Mouse (Mus musculus) embryonic facial prominence, embryonic 15.5 days (tissue): ENCODE measurements around the gene Hist1h4b. TPM values are rescaled to one million over a fixed set of nuclear protein-coding genes. Genes with fewer than 3 reads are reported as not detected.
"Not testable (repeated sequence)": the region's sequence is repeated elsewhere in the genome, so short reads cannot be mapped to it uniquely, and the experiment has no call there.

ENCODE experiments used
- ATAC-seq: fragments of 200-750 bp; cut with Nextera tagmentation; 2 replicates; pipeline ENCODE4 v1.8.0; 2017; ENCODE audit warnings: low read depth, moderate TSS enrichment; ENCODE audit not compliant: insufficient number of reproducible peaks, low FRiP score, low TSS enrichment
- H3K27ac ChIP-seq: fragments of 300-500 bp; sonication (generic); replicated peaks from 2 replicates; pipeline ENCODE4 v1.5.1; 2015; ENCODE audit warnings: mild to moderate bottlenecking, inconsistent platforms
- H3K27me3 ChIP-seq: fragments of 300-500 bp; sonication (generic); 2 replicates; pipeline ENCODE4 v1.6.1; 2015; ENCODE audit warnings: inconsistent platforms
- H3K36me3 ChIP-seq: fragments of 300-500 bp; sonication (generic); 2 replicates; pipeline ENCODE4 v1.6.1; 2015; ENCODE audit warnings: mild to moderate bottlenecking, inconsistent platforms
- H3K4me1 ChIP-seq: fragments of 300-500 bp; sonication (generic); 2 replicates; pipeline ENCODE4 v1.6.1; 2015; ENCODE audit warnings: inconsistent platforms
- H3K4me2 ChIP-seq: fragments of 300-500 bp; sonication (generic); replicated peaks from 2 replicates; pipeline ENCODE4 v1.6.1; 2015; ENCODE audit warnings: mild to moderate bottlenecking, inconsistent platforms
- H3K4me3 ChIP-seq: fragments of 300-500 bp; sonication (generic); replicated peaks from 2 replicates; pipeline ENCODE4 v1.5.1; 2015; ENCODE audit warnings: mild to moderate bottlenecking, inconsistent platforms
- H3K9ac ChIP-seq: fragments of 300-500 bp; sonication (generic); 2 replicates; pipeline ENCODE4 v1.6.1; 2015; ENCODE audit warnings: inconsistent platforms
- H3K9me3 ChIP-seq: fragments of 300-500 bp; sonication (generic); replicated peaks from 2 replicates; pipeline ENCODE4 v1.6.1; 2016; ENCODE audit warnings: inconsistent platforms
- WGBS: fragments of 180-500 bp; shearing (Covaris S2); methylation state at CpG from one replicate; pipeline ENCODE4 v1.1.7; 2015; 5-methylcytosine and 5-hydroxymethylcytosine counted together
- polyA plus RNA-seq: library from polyadenylated mRNA; unstranded; fragments of >200 nt; fragmentation: Nextera tagmentation; extraction: Ambion mirVana; gene quantifications from 2 replicates; pipeline ENCODE4 v1.2.1, GENCODE M21; 2015

The Hist1h4b gene
- polyA plus RNA-seq, 1 experiment from 2014 or later = 2.6 TPM

DNA sequence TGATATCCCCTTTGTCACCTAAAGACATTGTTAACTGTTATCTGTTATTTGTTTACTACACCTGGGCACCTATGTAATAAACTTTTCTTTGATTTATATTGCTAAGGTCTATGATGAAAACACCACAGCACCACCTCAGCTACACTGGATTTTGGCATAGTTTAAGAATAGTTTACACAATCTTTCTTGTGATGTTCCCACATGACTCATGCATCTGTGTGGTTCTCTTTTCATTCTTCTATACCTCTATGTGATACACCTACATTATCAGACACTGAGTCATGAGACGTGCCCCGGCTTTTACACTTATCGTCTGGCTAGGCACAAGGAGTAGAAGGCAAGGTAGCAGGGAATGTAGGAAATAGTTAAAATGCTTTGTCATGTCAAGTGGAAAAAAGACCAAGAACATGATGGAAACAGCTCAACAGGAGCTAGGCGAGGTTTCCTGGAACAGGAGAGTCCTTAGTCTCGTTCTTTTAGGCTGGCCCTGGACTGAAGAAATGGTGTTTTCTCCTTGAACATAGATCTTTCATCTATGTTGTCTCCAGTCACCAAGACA is 7.2 kb upstream of the Hist1h4b start:
- no peaks in the 10 kb centered on the region for H3K27me3 ChIP-seq
- no peaks in the 10 kb centered on the region for H3K36me3 ChIP-seq
- H3K4me2 ChIP-seq = no peak overlapping the region
- H3K9ac ChIP-seq = no peak overlapping the region
- peak overlapping the region; percentile 90; the same call in 1 of the 2 replicates for H3K27ac ChIP-seq
- H3K4me1 ChIP-seq = peaks cover 23% of the 10 kb centered on the region
- H3K4me3 ChIP-seq = no peak overlapping the region
- WGBS = 89% methylated on average over 5 of the region's 5 CpGs
- no peak for ATAC-seq
- H3K9me3 ChIP-seq = no peaks in the 10 kb centered on the region

DNA sequence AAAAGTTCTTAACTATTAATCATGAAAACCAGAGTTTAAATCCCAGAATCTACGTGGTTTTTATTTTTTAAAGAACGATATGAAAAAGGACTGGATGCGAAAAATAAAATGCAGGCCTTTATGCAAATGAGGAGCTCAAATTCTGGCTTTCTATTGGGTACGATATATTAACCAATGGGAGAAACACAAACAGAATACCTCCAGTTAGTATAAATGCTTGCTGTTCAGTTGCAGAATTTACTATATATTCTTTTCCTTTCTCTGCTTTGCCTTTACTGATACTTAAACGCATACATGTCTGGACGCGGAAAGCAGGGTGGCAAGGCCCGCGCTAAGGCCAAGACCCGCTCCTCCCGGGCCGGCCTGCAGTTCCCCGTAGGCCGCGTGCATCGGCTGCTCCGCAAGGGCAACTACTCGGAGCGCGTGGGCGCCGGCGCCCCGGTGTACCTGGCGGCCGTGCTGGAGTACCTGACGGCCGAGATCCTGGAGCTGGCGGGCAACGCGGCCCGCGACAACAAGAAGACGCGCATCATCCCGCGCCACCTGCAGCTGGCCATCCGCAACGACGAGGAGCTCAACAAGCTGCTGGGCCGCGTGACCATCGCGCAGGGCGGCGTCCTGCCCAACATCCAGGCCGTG is 5.9 kb upstream of the Hist1h4b start, which contains the start of gene Hist1h2ab:
TSS of gene Hist1h2ab (plus strand) at position 288 of the 639 bp plus-strand sequence.
- ATAC-seq = peak; percentile 43; the same call in 1 of the 2 replicates

GRCm38 (mm10) chr13:23751478-23751956 is 5.3 kb upstream of the Hist1h4b start:
- Histone ChIP-seq H3K4me2 (peak overlapping the region; percentile 67), H3K36me3 (no peaks in the 10 kb centered on the region), H3K4me1 (peaks cover 23% of the 10 kb centered on the region), H3K4me3 (peak overlapping the region; percentile 45), H3K27me3 (no peaks in the 10 kb centered on the region), H3K27ac (peak overlapping the region; percentile 94), H3K9ac (no peak overlapping the region), H3K9me3 (no peaks in the 10 kb centered on the region)
- under 1% methylated on average over 11 of the region's 11 CpGs for WGBS
- no peak for ATAC-seq

More for the DNA sequence above, 5.9 kb upstream of the Hist1h4b start, which contains the start of gene Hist1h2ab:
- H3K9ac ChIP-seq, H3K36me3 ChIP-seq, H3K9me3 ChIP-seq, H3K27me3 ChIP-seq: not testable (repeated sequence)
- 1% methylated on average over 31 of the region's 47 CpGs for whole genome bisulfite sequencing
- Histone ChIP-seq H3K27ac (peak within 1 kb of the TSS; percentile 94), H3K4me1 (peaks cover 23% of the 10 kb centered on the region), H3K4me3 (peak within 1 kb of the TSS; percentile 45), H3K4me2 (peak within 1 kb of the TSS; percentile 67)

- Histone ChIP-seq H3K4me3 (peak within 1 kb of the TSS; percentile 45), H3K4me1 (peaks cover 20% of the 10 kb centered on the region), H3K27ac (peak within 1 kb of the TSS; percentile 94), H3K4me2 (peak within 1 kb of the TSS; percentile 67)
- ATAC-seq = peak; percentile 84
- not testable (repeated sequence) for H3K36me3 ChIP-seq, H3K27me3 ChIP-seq, H3K9me3 ChIP-seq, H3K9ac ChIP-seq
- under 1% methylated on average over 18 of the region's 47 CpGs for WGBS
These were observed 4.6 kb upstream of the Hist1h4b start, which contains the start of gene Hist1h3b for GRCm38 (mm10) chr13:23752067-23752741. TSS of gene Hist1h3b (plus strand) at chr13:23752267.

DNA sequence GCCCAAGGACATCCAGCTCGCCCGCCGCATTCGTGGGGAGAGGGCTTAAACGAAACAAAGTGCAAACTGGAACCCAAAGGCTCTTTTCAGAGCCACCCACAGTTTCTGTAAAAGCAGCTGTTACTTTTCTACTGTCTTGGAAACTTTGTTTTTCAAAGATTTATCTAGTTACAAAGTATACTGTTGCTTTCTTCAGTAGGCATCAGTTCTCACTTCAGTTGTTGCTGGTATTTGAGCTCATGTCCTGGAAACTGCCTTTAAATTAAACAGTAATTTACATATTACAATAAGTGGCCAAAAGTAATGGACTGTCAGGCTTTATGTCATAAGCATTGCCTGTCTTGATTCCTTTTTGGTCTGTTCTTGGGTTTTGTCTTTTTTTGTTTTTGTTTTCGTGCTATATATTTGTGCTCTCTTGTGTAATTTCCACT is 4.1 kb upstream of the Hist1h4b start:
- Histone ChIP-seq H3K9me3 (no peaks in the 10 kb centered on the region), H3K27me3 (no peaks in the 10 kb centered on the region), H3K9ac (no peak overlapping the region), H3K4me2 (peak overlapping the region; percentile 51), H3K4me1 (peaks cover 20% of the 10 kb centered on the region), H3K27ac (peak overlapping the region; percentile 40), H3K4me3 (peak overlapping the region; percentile 32), H3K36me3 (no peaks in the 10 kb centered on the region)
- 2% methylated on average over 6 of the region's 6 CpGs for WGBS
- no peak for ATAC-seq

DNA sequence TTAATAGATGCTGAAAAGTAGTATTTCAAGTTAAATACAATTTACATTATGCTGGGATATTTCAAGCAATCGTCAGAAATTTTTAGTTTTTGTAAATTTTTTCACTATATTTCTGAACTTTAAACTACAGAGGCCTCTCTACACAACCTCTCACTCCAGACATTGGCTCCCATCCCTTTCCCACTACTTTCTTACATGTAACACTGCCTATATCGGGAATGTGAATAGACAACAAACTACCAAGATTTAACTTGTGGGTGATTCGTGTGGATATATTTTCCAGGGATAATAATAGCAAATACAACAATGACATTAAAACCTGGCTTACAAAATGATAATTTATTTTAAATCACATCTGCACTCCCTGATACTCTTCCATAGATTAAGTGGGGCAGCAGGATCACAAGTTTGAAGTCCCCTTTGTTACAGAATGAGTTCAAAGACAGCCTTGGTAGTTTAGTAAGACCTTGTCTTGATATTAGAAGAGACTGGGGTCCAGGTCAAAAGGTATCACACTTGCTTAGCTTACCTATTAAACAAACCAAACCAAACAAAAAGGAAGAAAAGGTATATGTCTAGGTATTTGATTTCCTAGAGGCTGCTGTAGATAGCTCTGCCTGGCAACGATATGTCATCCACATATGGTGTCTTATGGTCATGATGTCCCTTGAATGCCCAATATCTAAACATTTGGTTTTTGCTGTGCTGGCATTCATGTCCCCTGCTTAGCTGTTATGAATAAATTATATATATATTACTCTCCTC is 3.3 kb upstream of the Hist1h4b start:
- Histone ChIP-seq H3K9ac (no peak overlapping the region), H3K9me3 (no peaks in the 10 kb centered on the region), H3K4me2 (peak overlapping the region; percentile 51; the same call in 1 of the 2 replicates), H3K27ac (peak overlapping the region; percentile 31; the same call in 1 of the 2 replicates), H3K4me1 (peaks cover 12% of the 10 kb centered on the region; the same call in 1 of the 2 replicates), H3K36me3 (no peaks in the 10 kb centered on the region), H3K4me3 (peak overlapping the region; percentile 32; the same call in 1 of the 2 replicates), H3K27me3 (no peaks in the 10 kb centered on the region)
- WGBS = 45% methylated on average over 4 of the region's 4 CpGs
- no peak for ATAC-seq

- Histone ChIP-seq H3K27me3 (no peaks in the 10 kb centered on the region), H3K4me1 (peaks cover 12% of the 10 kb centered on the region; the same call in 1 of the 2 replicates), H3K9ac (no peak overlapping the region), H3K27ac (no peak overlapping the region), H3K36me3 (no peaks in the 10 kb centered on the region), H3K9me3 (no peaks in the 10 kb centered on the region), H3K4me2 (no peak overlapping the region), H3K4me3 (no peak overlapping the region)
- ATAC-seq = no peak
These were observed 1.8 kb upstream of the Hist1h4b start for GRCm38 (mm10) chr13:23755000-23755399.

- 2% methylated on average over 16 of the region's 23 CpGs for WGBS
- no peaks in the 10 kb centered on the region for H3K36me3 ChIP-seq
These were observed 479 bp downstream of the Hist1h4b start for GRCm38 (mm10) chr13:23757211-23757773.

DNA sequence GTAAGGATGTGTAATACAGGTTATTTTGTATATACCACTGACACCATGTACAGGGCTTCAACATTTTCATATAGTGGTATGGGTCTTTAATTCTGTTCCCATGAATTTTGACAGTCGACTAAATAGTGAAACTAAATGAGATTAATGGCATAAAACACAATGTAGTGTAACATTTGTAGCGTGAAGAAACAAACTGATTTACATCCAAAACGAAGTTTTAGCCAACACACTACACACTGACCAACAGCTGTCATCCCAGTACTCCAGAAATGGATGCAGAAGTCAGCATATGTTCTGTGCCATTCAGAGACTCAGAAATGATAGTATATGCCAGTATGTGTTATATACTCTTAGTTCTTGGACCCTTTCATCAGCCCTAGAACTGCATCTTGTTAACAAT is 1.1 kb downstream of the Hist1h4b start:
- Histone ChIP-seq H3K9me3 (no peaks in the 10 kb centered on the region), H3K4me1 (peaks cover 19% of the 10 kb centered on the region; the same call in 1 of the 2 replicates), H3K9ac (no peak overlapping the region), H3K36me3 (no peaks in the 10 kb centered on the region), H3K27me3 (no peaks in the 10 kb centered on the region), H3K27ac (no peak overlapping the region), H3K4me3 (peak overlapping the region; percentile 41; the same call in 1 of the 2 replicates), H3K4me2 (peak overlapping the region; percentile 60; the same call in 1 of the 2 replicates)
- WGBS = 51% methylated on average over 3 of the region's 3 CpGs
- no peak for ATAC-seq

More at GRCm38 (mm10) chr13:23757211-23757773, 479 bp downstream of the Hist1h4b start:
- no peaks in the 10 kb centered on the region for H3K9me3 ChIP-seq
- H3K4me1 ChIP-seq = peaks cover 23% of the 10 kb centered on the region; the same call in 1 of the 2 replicates
- H3K9ac ChIP-seq = 0 out of 2 replicates have a peak overlapping the region, but pooled peaks have one; percentile 23
- peak overlapping the region; percentile 60 for H3K4me2 ChIP-seq
- no peaks in the 10 kb centered on the region for H3K27me3 ChIP-seq
- ATAC-seq = no peak
- H3K27ac ChIP-seq = peak overlapping the region; percentile 92
- peak overlapping the region; percentile 41 for H3K4me3 ChIP-seq

GRCm38 (mm10) chr13:23759251-23759771 is 2.5 kb downstream of the Hist1h4b start:
- no peak overlapping the region for H3K4me2 ChIP-seq
- WGBS = 73% methylated on average over 3 of the region's 3 CpGs
- H3K4me3 ChIP-seq = no peak overlapping the region
- H3K9ac ChIP-seq = no peak overlapping the region
- ATAC-seq = no peak
- H3K9me3 ChIP-seq = no peaks in the 10 kb centered on the region
- no peaks in the 10 kb centered on the region for H3K36me3 ChIP-seq
- no peak overlapping the region for H3K27ac ChIP-seq
- H3K27me3 ChIP-seq = no peaks in the 10 kb centered on the region
- peaks cover 30% of the 10 kb centered on the region for H3K4me1 ChIP-seq
